Mouse (Mus musculus): ENCODE measurements around the gene Gpc3. TPM values are rescaled to one million over a fixed set of nuclear protein-coding genes. Genes with fewer than 3 reads are reported as not detected.

The Gpc3 gene
- 369 and 371 TPM in 2 replicates for polyA plus RNA-seq (2012; rRNA removed)

DNA sequence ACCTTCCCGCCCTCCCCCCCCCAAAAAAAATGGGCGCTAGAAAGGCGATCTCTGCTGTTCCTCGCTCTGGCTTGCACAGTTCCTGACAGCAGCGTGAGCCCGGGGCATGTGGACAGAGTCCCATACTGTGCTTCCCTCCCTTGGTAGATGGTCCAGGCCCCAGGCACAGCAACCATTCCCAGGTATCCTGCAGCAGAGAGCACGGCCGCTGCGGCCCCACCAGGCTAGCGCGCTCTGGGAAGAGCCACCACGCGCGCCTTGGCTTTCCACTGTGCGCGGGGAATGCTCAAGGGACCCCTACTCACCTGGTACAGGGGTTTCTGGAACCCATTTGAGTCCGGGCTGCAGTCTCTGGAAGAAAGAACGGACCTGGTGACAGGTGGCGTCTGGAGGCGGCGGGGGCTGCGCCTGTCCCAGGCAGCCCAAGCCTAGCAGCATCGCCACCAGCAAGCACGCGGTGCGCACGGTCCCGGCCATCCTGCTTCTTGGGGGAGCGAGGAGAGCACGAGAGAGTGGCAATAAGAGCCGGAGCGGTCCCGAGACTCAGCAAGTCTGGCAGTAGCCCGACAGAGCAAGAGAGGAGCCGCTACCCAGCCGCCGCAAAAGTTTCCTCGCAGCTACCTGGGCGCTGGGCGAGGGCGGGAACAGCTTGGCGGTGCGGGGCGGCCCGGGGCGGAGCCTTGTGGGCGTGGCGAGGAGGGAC lies at the start of gene Gpc3:
TSS of gene Gpc3 (minus strand) at position 623 of the 703 bp plus-strand sequence.

Other genes with a start within 250 kb of the Gpc3 start
- 0.07 and 0.09 TPM in 2 replicates for gene Ccdc160, start 177.2 kb upstream of the Gpc3 start, polyA plus RNA-seq (2012; rRNA removed)